Mouse (Mus musculus): ENCODE measurements around the gene Hcfc1r1.

Hcfc1r1 gene

GRCm38 (mm10) chr17:23673424-23674073 lies at the start of gene Hcfc1r1, which contains the start of gene Thoc6:
Gene Hcfc1r1 (plus strand): TSS chr17:23673596.
Gene Thoc6 (minus strand): TSS chr17:23673882.
- peak; percentile 95 for DNase-seq

- no peak for DNase-seq
Observed at GRCm38 (mm10) chr17:23627813-23628212, 45.6 kb upstream of the Hcfc1r1 start.

GRCm38 (mm10) chr17:23630195-23631020 lies 43.0 kb upstream of the Hcfc1r1 start:
- DNase-seq, result peak; percentile 93

DNA sequence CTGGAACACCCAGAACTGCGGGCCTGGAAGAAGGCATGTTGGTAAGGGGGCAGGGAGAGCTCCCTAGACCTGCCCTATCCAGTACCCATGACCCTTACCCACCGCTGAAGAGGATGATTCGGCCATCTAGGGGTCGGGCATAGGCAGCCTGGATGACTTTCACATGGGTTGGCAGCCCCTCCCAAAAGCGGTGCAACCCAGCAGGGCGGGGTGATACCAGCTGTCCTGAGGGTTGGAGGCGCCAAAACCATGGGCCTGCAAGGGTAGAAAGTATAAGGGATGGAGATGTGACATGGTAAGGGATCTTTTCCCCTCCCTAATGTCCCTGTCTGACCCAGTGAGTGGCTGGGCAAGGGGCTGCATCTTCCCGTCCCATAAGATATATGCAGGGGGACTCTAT lies 42.2 kb upstream of the Hcfc1r1 start:
- no peak for DNase-seq

- no peak for DNase-seq
Observed at GRCm38 (mm10) chr17:23644613-23645495, 28.5 kb upstream of the Hcfc1r1 start, which contains the start of gene Mmp25. Gene Mmp25 (minus strand): TSS chr17:23645277.

- no peak for DNase-seq
Observed at GRCm38 (mm10) chr17:23645894-23646293, 27.5 kb upstream of the Hcfc1r1 start.

- no peak for DNase-seq
Observed at GRCm38 (mm10) chr17:23651363-23651762, 22.0 kb upstream of the Hcfc1r1 start.

DNA sequence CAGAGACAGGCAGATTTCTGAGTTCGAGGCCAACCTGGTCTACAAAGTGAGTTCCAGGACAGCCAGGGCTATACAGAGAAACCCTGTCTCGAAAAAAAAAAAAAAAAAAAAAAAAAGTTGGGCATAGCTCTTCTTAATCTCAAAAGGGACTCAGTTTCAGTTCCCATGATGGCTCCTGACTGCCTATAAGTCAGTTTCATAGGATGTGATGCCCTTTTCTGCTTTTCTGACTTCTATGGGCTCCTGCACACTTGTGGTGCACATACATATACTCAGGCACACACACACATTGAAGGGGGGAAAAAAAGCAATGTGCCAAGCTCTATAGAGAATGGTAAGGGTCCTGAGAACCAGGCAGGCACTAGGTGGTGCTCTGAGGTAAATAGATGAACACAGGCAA lies 20.1 kb upstream of the Hcfc1r1 start:
- DNase-seq, result no peak

GRCm38 (mm10) chr17:23654001-23654400 lies 19.4 kb upstream of the Hcfc1r1 start:
- DNase-seq, result no peak

- no peak for DNase-seq
Observed at GRCm38 (mm10) chr17:23654410-23654809, 19.0 kb upstream of the Hcfc1r1 start.

- DNase-seq, result no peak
Observed at GRCm38 (mm10) chr17:23658450-23658849, 14.9 kb upstream of the Hcfc1r1 start.

GRCm38 (mm10) chr17:23660117-23660875 lies 13.1 kb upstream of the Hcfc1r1 start, which contains the start of gene Bicdl2:
Gene Bicdl2 (plus strand): TSS chr17:23660506.
- peak; percentile 72 for DNase-seq

GRCm38 (mm10) chr17:23660876-23661200 lies 12.6 kb upstream of the Hcfc1r1 start:
- DNase-seq, result no peak

GRCm38 (mm10) chr17:23661526-23661925 lies 11.9 kb upstream of the Hcfc1r1 start:
- DNase-seq, result peak; percentile 73

DNA sequence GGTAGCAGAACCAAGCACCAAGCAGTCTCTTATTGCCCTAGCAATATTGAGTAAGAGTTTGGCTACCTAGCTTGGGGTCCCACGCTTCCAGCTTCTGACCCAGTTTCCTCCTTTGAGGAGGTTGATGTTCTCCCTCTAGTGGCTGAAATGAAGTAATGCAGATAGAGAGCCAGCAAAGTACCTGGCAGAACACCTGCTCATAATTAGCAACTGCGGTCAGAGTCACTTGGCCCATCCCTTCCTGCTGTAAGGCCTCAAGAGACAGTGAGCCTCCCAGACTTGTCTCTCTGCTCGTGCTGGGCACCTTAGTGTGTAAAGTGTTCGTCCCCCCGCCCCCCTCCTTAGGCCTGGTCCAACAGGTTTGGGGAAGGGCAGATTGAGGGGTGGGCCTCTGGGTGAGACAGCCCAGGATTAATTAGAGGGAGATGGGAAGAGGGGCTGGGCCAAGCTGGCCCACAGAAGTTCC lies 8.8 kb upstream of the Hcfc1r1 start:
- DNase-seq, result peak; percentile 45

DNA sequence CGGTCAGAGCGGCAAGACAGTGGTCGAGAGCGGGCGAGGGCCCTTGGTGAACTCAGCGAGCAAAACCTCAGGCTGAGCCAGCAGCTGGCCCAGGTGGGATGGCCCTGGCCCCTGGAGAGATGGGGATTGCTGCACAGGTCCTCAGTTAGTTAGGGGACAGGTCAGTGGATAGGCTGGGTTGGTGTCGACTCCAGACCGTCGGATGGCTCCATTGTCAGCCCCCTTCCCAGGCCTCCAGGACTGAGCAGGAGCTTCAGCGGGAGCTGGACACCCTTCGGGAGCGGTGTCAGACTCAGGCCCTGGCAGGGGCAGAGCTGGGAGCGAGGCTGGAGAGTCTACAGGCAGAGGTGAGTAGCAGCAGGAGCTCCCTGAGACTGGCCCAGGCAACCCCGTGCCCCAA lies 7.9 kb upstream of the Hcfc1r1 start:
- no peak for DNase-seq

DNA sequence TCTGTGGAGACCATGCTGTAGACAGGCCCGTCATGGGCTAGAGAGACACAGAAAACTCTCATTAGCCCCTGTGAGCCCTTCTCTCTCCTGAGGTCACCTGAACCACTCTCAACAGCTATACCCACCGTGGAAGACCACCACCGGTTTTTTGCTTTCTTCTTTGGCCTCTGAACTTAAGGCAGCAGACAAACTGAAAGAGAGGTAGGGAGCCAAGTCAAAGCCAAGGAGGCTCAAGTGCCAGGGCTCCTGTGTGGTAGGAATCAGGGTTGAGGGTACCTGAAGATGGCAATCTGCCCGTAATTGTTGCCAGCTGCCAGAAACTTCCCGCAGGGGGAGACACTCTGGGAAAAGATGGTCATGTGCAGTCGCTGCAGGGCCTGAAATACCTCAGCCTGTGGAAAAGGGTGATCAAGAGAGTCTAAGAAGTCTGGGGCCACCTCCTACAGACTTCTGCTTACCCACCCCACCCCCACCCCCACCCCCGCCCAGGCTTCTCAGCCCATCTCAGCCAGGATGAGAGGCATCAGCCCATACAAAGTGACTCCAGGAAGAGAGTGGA lies 2.8 kb upstream of the Hcfc1r1 start:
- no peak for DNase-seq

- DNase-seq, result no peak
Observed at GRCm38 (mm10) chr17:23671519-23671918, 1.9 kb upstream of the Hcfc1r1 start.

DNA sequence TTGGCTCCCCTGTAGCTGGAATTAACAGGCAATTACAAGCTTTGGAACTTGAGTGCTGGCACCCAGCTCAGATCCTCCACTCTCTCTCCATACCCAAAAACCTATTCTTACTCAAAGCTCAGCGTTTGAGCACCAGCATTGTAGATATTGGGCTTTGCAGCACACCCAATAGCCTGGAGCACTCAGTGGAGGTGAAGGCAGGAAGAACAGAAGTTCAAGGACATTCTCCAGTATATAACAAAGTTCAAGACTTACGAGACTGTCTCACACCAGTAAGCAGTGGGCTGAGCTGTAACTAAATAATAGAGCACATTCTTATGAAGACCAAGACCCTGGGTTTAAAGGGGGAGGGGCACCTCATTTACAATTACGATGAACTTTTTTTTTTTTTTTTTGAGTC lies 635 bp upstream of the Hcfc1r1 start:
- no peak for DNase-seq

- no peak for DNase-seq
Observed at GRCm38 (mm10) chr17:23674271-23674952, 1.0 kb downstream of the Hcfc1r1 start.

DNA sequence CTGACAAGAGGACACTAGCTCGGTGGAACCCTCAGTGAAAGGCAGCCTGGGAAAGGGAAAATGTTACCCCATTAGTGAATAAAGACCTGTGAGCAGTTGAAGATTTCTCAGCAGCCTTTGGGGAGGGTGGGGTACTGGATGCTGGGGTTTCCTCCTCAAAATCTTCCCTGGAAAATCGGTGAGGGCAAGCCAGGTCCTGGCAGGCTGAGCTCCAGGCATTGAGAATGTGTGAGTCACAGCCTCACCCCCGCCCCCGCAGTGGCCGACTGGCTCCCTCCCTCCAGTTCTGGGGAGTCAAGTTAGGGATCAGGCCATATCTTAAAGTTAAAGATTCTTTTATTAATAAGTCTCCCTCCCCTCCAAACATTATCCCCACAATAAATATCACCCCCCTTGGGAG lies 1.7 kb downstream of the Hcfc1r1 start:
- DNase-seq, result no peak

Measured in thymus, postnatal 4 days (tissue).